Mouse (Mus musculus) embryonic fibroblast, embryonic 13.5 days (primary cell): Measurements from ENCODE around the gene Ifitm5.

Source experiments
- CTCF ChIP-seq: IDR thresholded peaks from 2 replicates; pipeline ENCODE4 v1.5.1; 2011; ENCODE audit warnings: mild to moderate bottlenecking, control low read depth, low read length, moderate library complexity, borderline replicate concordance; ENCODE audit not compliant: insufficient read depth
- POLR2A ChIP-seq: IDR thresholded peaks from 2 replicates; pipeline ENCODE4 v1.6.1; 2011; ENCODE audit warnings: low read depth, mild to moderate bottlenecking, control low read depth, low read length, moderate library complexity

- TF ChIP-seq CTCF (no peak), POLR2A (0 out of 2 replicates have a peak, but pooled peaks have one; percentile 6)
These were observed 7.3 kb downstream of the Ifitm5 start for GRCm38 (mm10) chr7:140942811-140943210.
